Mouse (Mus musculus) MEL (cell line): ENCODE measurements around the gene Grwd1.

ENCODE experiments used
- CTCF ChIP-seq, 3 experiments: IDR thresholded peaks in 2 of 3; conservative IDR thresholded peaks in 1 of 3; 2 replicates each; pipeline ENCODE4 v1.5.1; 2011 to 2012; ENCODE audit warnings: low read length in 3 of 3, low read depth in 2 of 3, mild to moderate bottlenecking in 2 of 3, improper control_type of control experiment in 1 of 3, inconsistent platforms in 1 of 3, mixed read lengths in 1 of 3, moderate library complexity in 1 of 3; ENCODE audit not compliant: control insufficient read depth in 1 of 3, insufficient read depth in 1 of 3, poor library complexity in 1 of 3, severe bottlenecking in 1 of 3
- EP300 ChIP-seq, 2 experiments: IDR thresholded peaks; 2 replicates each; pipeline ENCODE4 v1.6.1; 2011; ENCODE audit warnings: improper control_type of control experiment in 2 of 2, low read length in 2 of 2, low read depth in 1 of 2, mild to moderate bottlenecking in 1 of 2
- ETS1 ChIP-seq: IDR thresholded peaks from 2 replicates; pipeline ENCODE4 v1.6.1; 2012; ENCODE audit warnings: low read depth, mild to moderate bottlenecking, inconsistent platforms, low read length, improper control_type of control experiment, moderate library complexity
- JUND ChIP-seq: IDR thresholded peaks from 2 replicates; pipeline ENCODE4 v1.6.1; 2011; ENCODE audit warnings: low read depth, mild to moderate bottlenecking, improper control_type of control experiment, low read length
- KAT2A ChIP-seq: conservative IDR thresholded peaks from 2 replicates; pipeline ENCODE4 v1.6.1; 2012; ENCODE audit warnings: low read depth, low read length, improper control_type of control experiment, inconsistent platforms
- MXI1 ChIP-seq: IDR thresholded peaks from 2 replicates; pipeline ENCODE4 v1.6.1; 2011; ENCODE audit warnings: mild to moderate bottlenecking, low read depth, low read length, improper control_type of control experiment
- TBP ChIP-seq: IDR thresholded peaks from 2 replicates; pipeline ENCODE4 v1.8.0; 2011; ENCODE audit warnings: low read depth, low read length, improper control_type of control experiment
- USF1 ChIP-seq: IDR thresholded peaks from 2 replicates; pipeline ENCODE4 v1.6.1; 2014; ENCODE audit warnings: low read depth, mild to moderate bottlenecking, inconsistent platforms, low read length, improper control_type of control experiment, moderate library complexity
- ZC3H11A ChIP-seq: IDR thresholded peaks from 2 replicates; pipeline ENCODE4 v1.6.1; 2012; ENCODE audit warnings: low read depth, mild to moderate bottlenecking, inconsistent platforms, low read length, improper control_type of control experiment

DNA sequence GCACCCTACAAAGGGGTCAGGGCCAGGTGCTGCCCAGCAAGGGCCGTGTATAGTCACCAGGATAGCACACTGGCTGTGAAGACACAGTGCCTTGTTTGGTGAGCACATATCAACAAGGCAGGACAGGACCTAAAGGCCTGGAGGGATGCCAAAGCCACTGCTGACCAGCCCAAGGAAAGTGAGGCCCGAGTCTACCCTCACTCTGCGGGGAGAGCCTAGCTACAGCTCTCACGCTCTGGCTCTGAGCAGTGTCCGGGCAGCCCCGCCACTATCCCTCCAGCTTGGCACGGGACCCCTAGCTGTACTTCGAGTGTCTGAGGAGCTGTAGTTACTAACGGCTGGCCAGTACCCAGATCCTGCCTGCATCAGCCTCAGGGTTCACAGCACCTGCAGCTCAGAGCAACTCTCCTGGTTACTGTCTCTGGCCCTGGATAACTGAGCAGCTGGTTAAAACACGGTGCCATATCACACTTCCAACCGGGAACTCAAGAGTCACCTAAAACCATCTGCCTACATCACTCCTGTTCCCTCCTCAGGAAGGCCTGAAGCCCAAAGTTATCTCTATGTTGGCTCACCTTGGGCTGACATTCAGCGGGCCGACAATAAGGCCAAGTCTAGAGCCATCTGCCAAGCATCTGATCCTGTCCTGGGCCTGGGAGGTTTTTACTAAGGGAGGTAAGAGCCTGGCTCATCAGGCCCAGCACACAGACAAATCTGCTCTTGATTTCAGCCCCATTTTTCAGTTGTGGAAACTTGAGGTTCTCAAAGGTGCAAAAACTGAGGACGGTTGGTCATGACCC, 21.3 kb downstream of the Grwd1 start:
- TF ChIP-seq CTCF (IDR thresholded peaks at IDR 0.05 in 2 of 3, conservative IDR thresholded peaks at IDR 0.05 in 1 of 3; ENCODE audit: control insufficient read depth in 1 of 3, insufficient read depth in 1 of 3, low read depth in 2 of 3, low read length in 3 of 3, poor library complexity in 1 of 3, severe bottlenecking in 1 of 3) (no peak), EP300 (IDR thresholded peaks at IDR 0.05; ENCODE audit: low read depth in 1 of 2, low read length in 2 of 2) (no peak), MXI1 (no peak), ETS1 (no peak), USF1 (no peak), ZC3H11A (no peak), JUND (no peak), TBP (no peak), KAT2A (no peak)
